Mouse (Mus musculus) kidney, postnatal 36 days (tissue): ENCODE data around the gene Epsti1.
"Not testable (repeated sequence)": the region's sequence is repeated elsewhere in the genome, so short reads cannot be mapped to it uniquely, and the experiment has no call there.

Source experiments
- DNase-seq, 2 experiments: peaks; one replicate each; pipeline ENCODE4 v3.0.0; 2021 to 2022; ENCODE audit warnings: mixed read lengths in 2 of 2

The Epsti1 gene

DNA sequence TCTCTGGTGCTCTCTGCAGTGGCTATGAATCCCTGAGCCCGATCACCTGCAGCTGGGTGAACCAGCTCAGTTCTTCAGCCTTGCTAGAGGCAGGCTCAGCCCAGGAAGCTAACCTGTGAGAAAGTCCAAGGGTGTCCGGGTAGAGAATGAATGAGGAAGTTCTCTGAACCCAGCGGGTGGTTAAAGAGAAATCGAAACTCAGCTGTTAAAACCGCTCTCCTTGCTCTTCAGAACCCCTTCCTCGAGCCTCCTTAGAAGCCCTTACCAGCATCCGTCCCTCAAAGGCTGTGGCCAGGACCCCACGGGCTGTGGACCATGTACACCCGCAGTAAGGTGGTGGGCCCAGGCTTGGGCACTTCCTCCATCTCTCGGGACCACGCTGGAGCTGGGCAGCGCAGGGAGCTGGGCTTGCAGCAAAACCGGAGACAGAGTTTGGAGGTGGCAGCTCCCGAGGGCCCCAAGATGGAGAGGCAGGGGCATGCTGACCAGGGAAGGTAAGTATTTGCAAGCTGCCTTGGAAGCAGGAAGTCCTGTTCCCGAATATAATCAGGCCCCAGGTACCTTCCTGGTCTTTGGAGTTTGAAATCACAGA lies at the start of gene Epsti1:
TSS of gene Epsti1 (plus strand) at position 69 of the 592 bp plus-strand sequence.
- DNase-seq: peak in 1 of 2 experiments; percentile 34

DNA sequence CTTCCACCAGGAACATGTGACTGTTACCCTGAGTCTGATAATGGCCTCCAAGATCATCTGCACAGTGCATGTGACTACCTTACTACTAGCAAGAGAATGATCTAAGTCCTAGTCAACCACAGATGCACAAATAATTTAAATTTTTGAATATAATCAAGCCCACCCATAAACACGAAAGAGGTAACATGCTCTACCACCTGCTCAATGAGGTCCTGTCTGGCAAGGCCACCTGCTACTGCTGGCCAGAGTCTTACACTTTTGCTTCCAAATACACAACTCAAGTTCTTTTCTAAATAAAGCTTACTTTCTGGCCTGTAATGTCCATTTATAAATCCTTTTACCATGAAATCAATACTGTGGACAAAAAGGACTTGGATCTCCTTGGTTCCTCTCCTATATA lies 44.1 kb upstream of the Epsti1 start:
- no peak for DNase-seq

DNA sequence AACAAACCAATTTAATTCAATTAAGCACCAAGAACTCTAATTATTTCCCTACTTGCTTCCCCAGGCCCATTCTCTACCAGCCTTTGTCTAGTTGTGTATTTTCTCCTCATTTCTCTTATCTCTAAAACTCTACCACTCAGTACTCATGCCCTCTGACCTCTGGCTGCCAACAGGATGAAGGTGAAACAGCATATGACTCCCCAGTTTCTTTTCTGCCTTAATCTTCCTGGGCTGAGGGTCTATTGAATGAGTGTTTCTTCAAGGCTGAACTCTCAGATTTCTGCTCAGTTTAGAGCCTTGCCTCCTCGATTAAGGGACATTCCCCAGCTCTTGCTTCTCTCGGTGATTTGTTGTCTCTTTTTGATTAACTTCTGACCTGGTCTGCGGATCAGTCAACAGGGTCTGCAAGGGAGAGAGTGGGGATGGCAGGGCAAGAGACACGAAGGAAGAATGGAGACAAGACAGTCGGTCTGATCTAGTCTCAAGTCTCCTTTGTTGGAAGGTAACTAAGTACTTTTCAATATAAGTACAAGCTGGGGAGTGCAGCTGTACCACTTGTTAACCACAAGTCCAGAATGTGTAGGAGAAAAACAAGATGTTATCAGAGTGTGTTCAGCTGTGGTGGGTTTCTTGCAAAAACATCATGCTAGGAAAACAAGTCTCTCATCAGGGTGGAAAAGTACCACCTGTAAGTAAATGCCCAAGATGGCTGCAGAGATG lies 43.0 kb upstream of the Epsti1 start:
- no peak for DNase-seq

DNA sequence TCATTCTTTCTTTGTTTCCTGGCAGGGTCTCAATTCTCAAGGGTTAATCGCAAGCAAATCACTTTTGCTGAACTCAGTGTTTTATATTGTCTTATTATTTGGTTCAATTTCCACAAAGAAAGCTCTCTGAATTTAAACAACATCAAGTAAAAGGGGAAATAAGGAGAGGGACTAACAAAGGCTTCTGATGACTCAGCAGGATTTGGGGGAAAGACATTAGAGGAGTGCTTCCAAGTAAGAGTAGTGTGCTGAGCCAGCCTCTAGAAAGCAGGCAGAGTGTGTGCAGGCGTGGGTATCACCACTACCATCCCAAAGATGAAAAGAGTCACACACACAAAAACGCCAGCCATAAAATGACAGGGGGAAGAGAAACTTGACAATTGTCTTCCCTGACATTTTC lies 40.0 kb upstream of the Epsti1 start:
- no peak for DNase-seq

DNA sequence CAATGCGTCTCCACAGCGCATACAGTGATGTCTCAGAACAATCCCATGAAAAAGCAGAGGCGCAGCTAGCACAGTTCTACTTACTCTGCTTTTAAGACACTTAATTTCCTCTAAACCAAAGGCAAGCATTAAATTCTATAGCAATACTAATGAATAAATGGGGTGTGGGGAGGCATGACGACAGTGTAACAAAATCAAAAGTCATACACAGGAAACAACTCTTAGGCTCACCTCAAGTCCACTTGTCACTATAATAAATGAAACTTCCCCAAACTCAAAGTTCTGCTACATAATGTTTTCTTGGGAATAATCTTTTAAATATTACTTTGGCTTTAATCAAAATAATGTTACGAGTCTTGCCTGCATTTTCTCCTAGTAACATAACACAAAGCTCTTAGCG lies 39.5 kb upstream of the Epsti1 start:
- DNase-seq: no peak

DNA sequence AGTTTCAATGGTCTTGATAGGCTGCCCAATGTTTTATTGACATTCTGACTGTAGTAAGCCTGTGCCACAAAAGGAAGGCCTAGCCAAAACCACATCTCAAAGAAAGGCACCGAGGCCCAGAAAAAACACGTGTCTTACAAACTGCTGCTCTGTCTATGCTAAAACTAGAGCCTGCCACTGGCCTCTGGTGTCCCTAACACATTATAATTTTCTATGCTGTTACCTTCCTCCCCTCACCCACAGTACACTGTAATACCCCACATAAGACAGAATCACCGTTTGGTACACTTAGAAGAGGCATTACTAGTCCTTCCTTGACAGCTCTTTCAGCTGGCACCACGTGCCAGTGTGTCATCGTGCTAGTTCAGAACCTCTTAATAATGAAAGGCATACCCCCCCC lies 36.4 kb upstream of the Epsti1 start:
- DNase-seq: no peak

DNA sequence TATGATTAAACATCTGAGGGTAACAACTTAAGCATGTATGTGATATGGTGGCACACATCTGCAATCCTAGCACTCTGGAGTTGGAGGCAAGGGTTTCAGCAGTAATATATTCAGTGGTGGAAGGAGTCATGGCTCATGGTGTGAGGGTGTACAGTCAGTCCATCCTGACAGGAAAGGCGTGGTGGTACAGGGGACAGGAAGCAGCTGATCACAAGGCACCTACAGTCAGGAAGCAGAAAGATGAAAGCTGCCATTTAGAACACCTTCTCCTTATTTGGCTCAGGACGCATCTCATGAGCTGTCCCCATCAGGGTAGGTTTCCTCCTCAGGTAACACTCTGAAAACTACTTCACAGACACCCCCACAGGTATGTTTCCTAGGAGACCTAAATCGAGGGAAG lies 33.1 kb upstream of the Epsti1 start:
- no peak for DNase-seq

DNA sequence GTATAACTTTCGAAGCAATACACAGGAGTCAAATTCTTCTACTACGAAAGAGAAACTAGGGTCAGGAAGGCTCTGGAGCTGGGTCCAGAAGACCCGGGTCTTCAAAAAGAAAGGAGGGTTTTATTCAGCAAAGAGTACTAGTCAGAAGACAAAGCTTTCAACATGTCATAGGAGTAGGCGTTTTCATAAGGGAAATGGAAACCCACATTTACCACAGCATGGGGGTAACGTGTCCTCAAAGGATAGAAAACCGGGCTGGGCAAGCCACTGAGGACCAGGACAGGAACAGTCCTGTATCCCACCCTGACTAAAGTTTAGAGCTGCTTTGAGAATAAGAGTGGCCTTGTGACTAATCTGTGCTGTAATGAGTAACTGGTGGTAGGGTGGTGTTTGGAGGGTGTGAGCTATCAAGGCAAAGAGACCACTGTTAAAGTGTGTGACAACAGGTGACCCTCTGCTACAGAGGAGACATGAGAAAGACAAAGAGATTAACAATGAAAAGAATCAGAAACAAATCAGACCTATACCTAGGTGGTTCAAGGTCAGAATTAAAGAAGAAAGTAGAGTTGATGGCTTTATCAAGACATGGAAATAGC lies 32.6 kb upstream of the Epsti1 start:
- no peak for DNase-seq

DNA sequence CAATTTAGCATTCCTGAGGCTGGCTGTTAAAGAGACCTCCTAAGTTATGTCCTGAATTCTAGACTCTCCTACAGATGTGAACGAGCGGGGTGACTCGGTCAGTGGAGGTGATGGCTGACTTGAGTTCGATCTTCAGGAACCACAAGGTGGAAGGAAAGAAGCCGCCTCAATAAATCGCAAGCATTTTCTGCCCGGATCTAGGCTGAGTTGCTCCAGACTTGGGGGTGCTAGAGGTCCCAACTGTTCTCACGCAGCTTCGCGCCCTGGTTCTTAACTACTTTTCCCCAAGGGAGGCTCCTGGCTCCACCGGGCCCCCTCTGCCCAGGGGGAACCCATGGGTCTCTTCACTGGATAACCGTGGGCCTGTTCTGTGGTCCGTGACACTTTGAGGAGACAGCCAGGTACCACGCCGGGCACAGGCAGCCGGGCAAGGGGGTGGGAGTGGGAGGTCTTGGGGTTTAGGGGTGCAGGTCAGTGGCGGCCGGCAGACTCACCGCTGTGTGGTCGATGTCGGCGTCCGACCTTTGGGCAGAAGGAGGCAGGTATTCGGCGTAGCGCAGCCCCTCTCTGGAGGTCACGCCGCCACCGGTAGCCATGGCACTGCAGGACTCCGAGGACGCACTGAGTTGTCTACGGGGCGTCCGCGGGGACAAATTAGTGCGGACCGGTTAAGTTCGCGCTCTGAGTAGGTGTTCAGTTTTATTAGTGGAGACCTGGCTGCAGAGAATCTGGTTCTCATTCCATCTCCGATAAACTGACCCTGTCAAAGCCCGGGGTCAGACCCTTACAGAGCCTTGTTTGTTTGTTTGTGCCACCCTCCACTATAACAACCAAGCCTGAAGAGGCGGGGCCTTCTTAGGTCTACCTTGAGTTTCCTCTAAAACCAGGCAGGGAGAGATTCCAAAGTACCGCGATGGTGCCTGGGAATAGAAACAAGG lies 29.5 kb upstream of the Epsti1 start, which contains the start of gene Dnajc15:
TSS of gene Dnajc15 (minus strand) at position 822 of the 938 bp plus-strand sequence.
- peak; percentile 90 to 95 for DNase-seq

DNA sequence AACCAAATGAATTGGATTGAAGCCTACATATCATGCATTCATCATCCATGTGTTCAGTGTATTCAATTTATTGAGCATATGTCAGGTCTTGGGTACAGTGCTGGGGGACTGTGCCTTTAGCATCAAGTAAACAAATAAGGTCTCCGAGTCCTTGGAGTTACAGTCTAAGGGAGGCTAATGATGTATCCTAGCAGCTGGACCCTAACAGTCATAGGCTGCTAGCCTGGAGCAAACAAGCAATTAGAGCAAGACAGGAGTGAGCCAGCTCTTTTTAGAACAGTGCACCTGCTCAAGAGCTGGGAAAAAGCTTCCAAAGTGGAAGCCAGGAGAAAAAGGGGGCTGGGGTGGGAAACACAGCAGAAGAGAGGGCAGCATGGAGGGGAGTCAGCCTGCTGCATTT lies 27.8 kb upstream of the Epsti1 start:
- DNase-seq: no peak

DNA sequence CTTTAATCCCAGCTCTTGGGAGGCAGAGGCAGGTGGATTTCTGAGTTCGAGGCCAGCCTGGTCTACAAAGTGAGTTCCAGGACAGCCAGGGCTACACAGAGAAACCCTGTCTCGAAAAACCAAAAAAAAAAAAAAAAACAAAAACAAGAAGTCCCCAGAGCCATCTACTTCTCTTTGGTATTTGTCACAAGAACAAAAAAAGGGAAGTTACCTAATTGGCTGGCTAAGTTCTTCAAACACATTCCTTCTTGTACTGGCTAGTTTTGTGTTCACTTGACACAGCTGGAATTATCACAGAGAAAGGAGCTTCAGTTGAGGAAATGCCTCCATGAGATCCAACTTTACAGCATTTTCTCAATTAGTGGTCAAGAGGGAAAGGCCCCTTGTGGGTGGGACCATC lies 26.2 kb upstream of the Epsti1 start:
- DNase-seq: not testable (repeated sequence)

DNA sequence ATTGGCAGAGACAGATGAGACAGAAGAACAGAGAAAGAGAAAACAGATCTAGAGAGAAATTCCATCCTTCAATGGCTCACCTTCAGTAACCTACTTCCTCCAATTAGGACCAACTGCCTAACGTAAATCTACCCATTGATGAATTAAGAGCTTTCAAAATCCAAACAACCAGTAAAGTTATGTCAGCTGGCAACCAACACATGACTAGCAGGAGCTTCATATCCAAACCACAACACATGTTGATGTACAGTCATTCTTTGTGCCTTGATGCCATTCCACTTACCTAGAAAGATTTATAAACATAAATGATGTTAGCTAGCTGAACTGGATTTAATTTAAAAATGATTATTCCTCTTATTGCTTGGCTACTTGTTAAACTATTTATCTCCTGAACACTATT lies 22.0 kb upstream of the Epsti1 start:
- DNase-seq: no peak

DNA sequence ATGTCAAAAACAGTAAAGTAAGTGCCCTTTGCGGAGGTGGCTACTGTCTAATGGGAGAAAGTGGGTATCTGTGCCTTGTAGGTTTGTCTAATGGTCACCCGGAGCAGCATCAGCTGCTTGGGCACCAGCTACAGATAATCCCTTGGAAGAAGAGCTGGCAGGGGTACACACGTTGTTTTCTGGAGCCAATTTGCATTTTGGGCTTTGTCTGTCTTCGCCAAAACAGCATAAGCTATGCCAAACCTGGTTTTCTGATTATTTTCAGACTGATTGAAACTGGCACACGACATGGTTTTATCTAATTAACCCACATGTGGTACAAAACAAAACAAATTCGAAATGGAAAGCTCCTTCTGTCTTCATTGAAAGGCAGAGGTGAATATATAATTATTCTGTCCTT lies 21.4 kb upstream of the Epsti1 start:
- DNase-seq: no peak

DNA sequence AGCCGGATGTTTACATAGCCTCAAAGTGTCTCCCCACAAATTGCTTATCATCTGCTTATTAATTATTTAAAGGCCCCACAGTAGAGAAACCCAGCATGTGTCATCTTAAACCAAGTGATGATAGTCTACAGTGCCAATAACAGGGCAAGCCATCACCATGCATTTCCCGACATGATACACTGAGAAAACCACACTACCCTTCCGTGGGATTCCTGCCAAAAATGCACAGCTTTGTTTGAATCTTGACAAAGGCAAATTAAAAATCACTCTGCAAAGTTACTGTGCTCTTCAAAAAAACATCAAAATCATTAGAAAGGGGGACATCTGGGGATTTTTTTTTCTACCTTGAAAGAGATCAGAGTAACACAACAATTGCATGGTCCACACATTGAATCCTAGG lies 17.7 kb upstream of the Epsti1 start:
- no peak for DNase-seq

DNA sequence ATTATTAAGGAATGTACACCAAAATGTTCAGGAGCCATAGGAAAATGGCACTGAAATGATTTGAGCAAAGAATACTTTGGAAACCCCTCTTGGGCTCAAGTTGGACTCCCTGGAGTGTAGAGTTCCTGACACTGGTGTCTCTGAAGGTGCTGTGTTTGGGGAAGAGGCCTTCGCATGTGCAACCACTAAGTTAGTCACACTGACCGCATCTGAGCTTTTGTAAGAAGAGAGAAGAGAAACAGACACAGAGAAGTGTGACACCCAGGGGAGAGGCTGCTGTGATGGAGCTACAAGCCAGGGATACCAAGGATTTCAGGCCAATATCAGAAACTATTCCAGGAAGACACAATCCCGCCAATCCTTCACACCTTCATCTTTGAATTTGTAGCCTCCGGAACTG lies 17.1 kb upstream of the Epsti1 start:
- DNase-seq: no peak

DNA sequence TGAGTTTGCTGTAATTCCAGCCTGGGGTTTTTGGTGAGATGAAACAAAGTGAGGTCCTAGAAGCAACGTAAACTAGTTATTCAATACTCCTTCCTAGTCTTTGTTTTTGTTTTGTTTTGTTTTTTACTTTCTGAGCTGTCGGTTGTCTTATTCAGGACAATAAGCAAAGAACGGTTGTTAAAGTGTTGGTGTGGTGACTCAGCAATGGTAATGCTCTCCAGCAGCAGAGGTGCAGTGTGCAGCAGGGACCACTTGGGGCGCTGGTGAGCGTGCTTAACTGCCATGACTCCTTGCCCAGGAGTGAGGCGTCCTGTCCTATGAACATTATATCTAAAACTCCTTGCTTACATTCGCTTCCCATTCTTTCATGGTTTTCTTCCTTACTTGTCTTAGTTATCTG lies 14.1 kb upstream of the Epsti1 start:
- no peak for DNase-seq

DNA sequence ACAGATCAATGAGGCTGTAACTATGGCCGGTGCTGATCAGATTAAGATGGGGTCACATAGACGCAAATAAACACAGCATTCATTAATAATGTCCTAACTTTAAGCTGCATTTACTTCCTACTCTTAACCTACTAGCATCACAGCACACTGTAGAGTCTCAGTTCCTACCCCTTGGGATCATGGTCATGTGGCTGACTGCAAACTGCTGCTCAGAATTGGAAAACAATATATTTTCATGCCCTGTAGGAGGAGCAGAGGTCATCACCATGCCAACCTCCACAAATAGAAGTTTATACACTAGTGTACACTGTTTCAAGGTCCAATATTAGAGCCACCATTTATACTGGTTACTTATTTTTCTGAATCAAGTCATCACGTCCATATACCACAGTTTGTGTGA lies 8.1 kb upstream of the Epsti1 start:
- DNase-seq: no peak

DNA sequence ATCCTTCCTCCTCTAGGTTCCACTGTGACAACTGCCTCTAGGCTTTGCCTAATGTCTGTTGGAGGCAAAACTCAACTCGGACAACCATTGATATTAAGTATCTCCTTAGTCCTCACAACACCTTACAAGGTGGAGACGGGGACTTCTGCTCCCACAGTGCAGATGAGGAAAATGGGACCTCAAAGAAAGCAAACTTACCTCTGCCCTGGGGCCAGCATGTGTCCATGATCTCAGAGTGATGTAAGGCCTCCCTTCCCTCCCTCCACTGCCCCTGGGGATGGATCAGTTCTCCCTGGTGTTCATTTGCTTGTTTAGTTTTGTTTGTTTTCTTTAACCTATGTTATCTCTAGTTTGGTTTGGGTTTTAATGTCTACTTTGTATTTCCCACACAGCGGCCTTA lies 1.5 kb upstream of the Epsti1 start:
- no peak for DNase-seq

DNA sequence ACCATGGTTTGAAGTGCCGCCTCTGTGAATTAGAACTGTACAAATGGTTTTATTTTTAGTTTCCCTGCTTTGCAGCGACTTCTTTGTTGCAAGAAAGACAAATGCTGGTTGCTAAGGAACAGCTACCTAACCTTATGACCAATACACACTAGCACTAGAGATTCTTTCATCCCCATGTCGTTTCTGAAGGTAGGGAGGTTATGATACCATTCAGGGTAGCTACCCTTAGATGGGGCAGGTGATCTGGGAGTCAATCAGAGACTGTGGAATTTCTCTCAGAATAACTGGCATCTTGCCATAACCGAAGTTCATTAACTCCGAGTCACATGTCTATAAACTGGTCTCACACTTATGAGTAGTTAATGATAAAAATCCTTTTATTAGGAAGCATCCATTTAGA lies 1.4 kb downstream of the Epsti1 start:
- DNase-seq: no peak

DNA sequence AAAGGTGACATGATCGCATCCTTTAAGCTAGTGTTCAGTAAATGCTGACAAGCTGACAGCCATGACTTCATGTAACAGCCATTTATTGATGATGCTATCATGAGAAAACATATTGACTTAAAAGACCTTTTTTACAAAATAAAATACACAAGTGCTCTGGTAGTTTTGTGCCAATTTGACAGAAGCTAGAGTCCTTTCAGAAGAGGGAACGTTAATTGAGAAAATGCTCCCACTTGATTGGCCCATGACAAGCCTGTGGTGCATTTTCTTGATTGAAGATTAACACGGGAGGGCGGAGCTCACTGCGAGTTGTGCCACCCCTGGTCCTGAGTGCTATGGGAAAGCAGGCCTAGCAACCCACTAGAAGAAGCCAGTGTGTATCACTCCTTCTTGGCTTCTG lies 2.5 kb downstream of the Epsti1 start:
- DNase-seq: no peak

DNA sequence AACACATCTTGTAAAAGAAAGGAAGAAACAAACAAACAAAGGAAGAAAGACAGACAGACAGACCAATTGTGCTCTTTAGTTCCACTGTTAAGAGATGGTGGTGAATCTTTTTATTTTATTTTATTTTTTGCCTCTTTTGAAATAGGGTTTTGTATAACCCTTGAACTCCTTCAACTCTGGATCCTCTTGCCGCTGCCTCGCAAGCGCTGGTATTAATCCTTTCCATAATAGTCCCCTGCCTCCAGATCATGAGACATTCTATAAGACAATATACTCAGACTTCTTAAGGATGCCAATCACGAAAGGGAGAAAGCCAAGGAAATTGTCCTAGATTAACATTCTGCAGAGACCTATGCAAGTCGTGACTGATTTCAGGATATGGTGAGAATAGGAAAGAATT lies 11.7 kb downstream of the Epsti1 start:
- no peak for DNase-seq

DNA sequence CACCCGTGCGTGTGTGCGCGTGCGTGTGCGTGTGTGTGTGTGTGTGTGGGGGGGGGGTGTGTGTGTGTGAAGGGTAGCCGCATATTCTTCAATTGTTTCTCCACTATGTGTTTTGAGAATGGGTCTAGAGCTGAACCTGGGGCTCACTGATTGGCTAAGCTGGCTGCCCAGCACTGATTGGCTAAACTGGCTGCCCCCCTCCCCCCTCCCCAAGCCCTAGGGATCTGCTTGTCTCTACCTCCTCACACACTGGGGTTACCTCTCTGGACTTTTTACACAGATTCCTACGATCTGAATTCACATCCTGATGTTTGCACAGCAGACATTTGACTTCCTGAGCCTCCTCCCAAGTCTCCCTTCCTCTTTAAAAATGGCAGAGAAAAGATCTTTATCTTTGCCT lies 17.6 kb downstream of the Epsti1 start:
- DNase-seq: no peak
